Comparison of ENCODE assay signal across 22 mouse cellular contexts in genomic region chr6:99325461-99325860, GRCm38 (mm10).
"Had no signal": no experiment of that assay in that cellular context is flagged by ENCODE, and none has a peak within 500 bp of the region (broad histone marks: within the 10 kb centered on the region; RNA-seq: fewer than 3 reads in every experiment).

No protein-coding gene starts in this region.

- H3K27me3 ChIP-seq: heart, embryonic 13.5 days; heart, embryonic 15.5 days; hindbrain, embryonic 13.5 days; hindbrain, embryonic 15.5 days; limb, embryonic 13.5 days; limb, embryonic 15.5 days; liver, embryonic 12.5 days had no signal

- H3K4me2 ChIP-seq: heart, embryonic 11.5 days; heart, embryonic 13.5 days; heart, embryonic 15.5 days; hindbrain, embryonic 13.5 days; hindbrain, embryonic 15.5 days; limb, embryonic 13.5 days; limb, embryonic 15.5 days; liver, embryonic 12.5 days had no signal

- H3K9me3 ChIP-seq: heart, embryonic 13.5 days; heart, embryonic 15.5 days; hindbrain, embryonic 13.5 days; hindbrain, embryonic 15.5 days; limb, embryonic 13.5 days; limb, embryonic 15.5 days; liver, embryonic 12.5 days had no signal

- H3K9ac ChIP-seq: forebrain, postnatal 0 days; heart, embryonic 13.5 days; heart, embryonic 15.5 days; hindbrain, embryonic 13.5 days; hindbrain, embryonic 15.5 days; limb, embryonic 13.5 days; limb, embryonic 15.5 days; liver, embryonic 12.5 days; liver, embryonic 14.5 days had no signal

- ATAC-seq: forebrain, postnatal 0 days; hindbrain, postnatal 0 days; intestine, embryonic 16.5 days; liver, embryonic 12.5 days had no signal

- H3K27ac ChIP-seq: heart, adult 2 months; heart, embryonic 13.5 days; heart, embryonic 15.5 days; hindbrain, embryonic 13.5 days; hindbrain, embryonic 15.5 days; hindbrain, postnatal 0 days; limb, embryonic 13.5 days; limb, embryonic 15.5 days; liver, embryonic 12.5 days; liver, embryonic 14.5 days had no signal

- DNase-seq: forebrain, postnatal 0 days; gastrocnemius, postnatal 14 days; gastrocnemius, postnatal 36 days; heart, adult 11 months; heart, adult 2 months; heart, postnatal 14 days; heart, postnatal 36 days; layer of hippocampus, adult 9-11 months; layer of hippocampus, postnatal 36 days; left cerebral cortex, postnatal 4 days; lung, adult 18-20 months had no signal

- H3K4me1 ChIP-seq: heart, embryonic 15.5 days; hindbrain, embryonic 15.5 days; limb, embryonic 15.5 days had no signal

- H3K36me3 ChIP-seq: heart, embryonic 13.5 days; heart, embryonic 15.5 days; hindbrain, embryonic 13.5 days; hindbrain, embryonic 15.5 days; limb, embryonic 13.5 days; limb, embryonic 15.5 days; liver, embryonic 12.5 days had no signal

- H3K4me3 ChIP-seq: heart, adult 2 months; heart, embryonic 13.5 days; heart, embryonic 15.5 days; hindbrain, embryonic 13.5 days; hindbrain, embryonic 15.5 days; limb, embryonic 13.5 days; limb, embryonic 15.5 days; liver, embryonic 12.5 days had no signal
